Mouse (Mus musculus) hindbrain, embryonic 14.5 days (tissue): ENCODE measurements around the gene Pbx3. TPM values are rescaled to one million over a fixed set of nuclear protein-coding genes. Genes with fewer than 3 reads are reported as not detected.
A peak's percentile ranks its signal among the peaks of the same experiment; 100 is the strongest.

Source experiments
- ATAC-seq: fragments of 200-750 bp; cut with Nextera tagmentation; 2 replicates; pipeline ENCODE4 v1.8.0; 2017; ENCODE audit warnings: moderate number of reproducible peaks, mild to moderate bottlenecking, moderate TSS enrichment, moderate library complexity; ENCODE audit not compliant: low FRiP score
- DNase-seq: peaks from one replicate; pipeline ENCODE4 v3.0.0-alpha.2; 2015; ENCODE audit warnings: low spot score
- H3K27ac ChIP-seq: fragments of 300-500 bp; sonication (generic); 2 replicates; pipeline ENCODE4 v1.5.1; 2014; ENCODE audit warnings: mild to moderate bottlenecking, moderate library complexity
- H3K27me3 ChIP-seq: fragments of 300-500 bp; sonication (generic); 2 replicates; pipeline ENCODE4 v1.6.1; 2014; ENCODE audit warnings: mild to moderate bottlenecking, low read length, mixed read lengths; ENCODE audit not compliant: control insufficient read depth, insufficient read depth
- H3K36me3 ChIP-seq: fragments of 300-500 bp; sonication (generic); replicated peaks from 2 replicates; pipeline ENCODE4 v1.6.1; 2014; ENCODE audit not compliant: control insufficient read depth, insufficient read depth
- H3K4me1 ChIP-seq: fragments of 300-500 bp; sonication (generic); replicated peaks from 2 replicates; pipeline ENCODE4 v1.6.1; 2014; ENCODE audit warnings: antibody characterized with exemption, low read length, mixed read lengths; ENCODE audit not compliant: control insufficient read depth, insufficient read depth
- H3K4me2 ChIP-seq: fragments of 300-500 bp; sonication (generic); replicated peaks from 2 replicates; pipeline ENCODE4 v1.6.1; 2014; ENCODE audit warnings: mild to moderate bottlenecking, moderate library complexity
- H3K4me3 ChIP-seq: fragments of 300-500 bp; sonication (generic); replicated peaks from 2 replicates; pipeline ENCODE4 v1.5.1; 2014; ENCODE audit warnings: mild to moderate bottlenecking, low read length
- H3K9ac ChIP-seq: fragments of 300-500 bp; sonication (generic); 2 replicates; pipeline ENCODE4 v1.6.1; 2014
- H3K9me3 ChIP-seq: fragments of 300-500 bp; sonication (generic); 2 replicates; pipeline ENCODE4 v1.6.1; 2016; ENCODE audit warnings: low read length; ENCODE audit not compliant: control insufficient read depth
- WGBS: fragments of 180-500 bp; shearing (Covaris S2); extraction: QIAGEN DNeasy Blood & Tissue Kit; methylation state at CpG from one replicate; pipeline ENCODE4 v1.1.7; 2014; 5-methylcytosine and 5-hydroxymethylcytosine counted together
- polyA plus RNA-seq: library from polyadenylated mRNA; unstranded; fragments of >200 nt; fragmentation: Nextera tagmentation; extraction: Ambion mirVana; gene quantifications from 2 replicates; pipeline ENCODE4 v1.2.1, GENCODE M21; 2014

The Pbx3 gene
- polyA plus RNA-seq, result 156 and 167 TPM in 2 replicates

- Histone ChIP-seq H3K9me3 (no peaks in the 10 kb centered on the region), H3K9ac (peak within 1 kb of the TSS; percentile 99), H3K4me2 (peak within 1 kb of the TSS; percentile 75), H3K4me1 (peaks cover 10% of the 10 kb centered on the region), H3K36me3 (no peaks in the 10 kb centered on the region), H3K27me3 (no peaks in the 10 kb centered on the region), H3K27ac (peak within 1 kb of the TSS; percentile 99), H3K4me3 (peak within 1 kb of the TSS; percentile 95)
- ATAC-seq (peak; percentile 93), DNase-seq (peak; percentile 96)
- WGBS, result under 1% methylated on average over 78 of the region's 102 CpGs
Measured at GRCm38 (mm10) chr2:34372305-34373301, at the start of gene Pbx3. Pbx3 (minus strand) TSS chr2:34373142.

DNA sequence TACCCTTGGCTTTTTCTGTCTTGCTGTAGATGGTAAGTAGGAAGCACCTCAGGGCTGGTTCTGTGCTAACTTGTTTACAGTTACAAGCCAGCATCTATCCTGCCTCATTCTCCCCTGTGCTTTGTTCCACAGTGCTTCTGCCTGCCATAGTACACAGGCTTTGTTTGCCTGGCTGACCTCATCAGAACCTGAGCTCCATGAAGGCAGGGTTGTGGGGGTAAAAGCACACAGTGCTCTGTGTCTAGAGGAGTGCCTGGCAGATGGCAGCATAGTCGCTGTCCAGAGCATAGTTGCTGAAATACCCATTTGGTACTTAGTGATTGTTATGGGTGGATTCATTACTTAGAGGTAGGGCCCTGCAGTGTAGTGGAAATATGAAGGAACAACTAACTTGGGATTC is 47.3 kb upstream of the Pbx3 start:
- ATAC-seq (no peak), DNase-seq (no peak)
- no peak overlapping the region for H3K4me2 ChIP-seq
- H3K4me3 ChIP-seq, result no peak overlapping the region
- H3K4me1 ChIP-seq, result no peaks in the 10 kb centered on the region
- H3K9me3 ChIP-seq, result no peaks in the 10 kb centered on the region
- no peaks in the 10 kb centered on the region for H3K27me3 ChIP-seq
- peaks cover 26% of the 10 kb centered on the region for H3K36me3 ChIP-seq
- H3K9ac ChIP-seq, result no peak overlapping the region
- H3K27ac ChIP-seq, result no peak overlapping the region
- 66% methylated on average over 1 of the region's 1 CpGs for WGBS

GRCm38 (mm10) chr2:34409741-34410340 is 36.9 kb upstream of the Pbx3 start:
- H3K9me3 ChIP-seq, result no peaks in the 10 kb centered on the region
- H3K9ac ChIP-seq, result no peak overlapping the region
- ATAC-seq, result no peak
- no peak overlapping the region for H3K27ac ChIP-seq
- WGBS, result 89% methylated on average over 5 of the region's 5 CpGs
- DNase-seq, result no peak
- H3K27me3 ChIP-seq, result no peaks in the 10 kb centered on the region
- H3K36me3 ChIP-seq, result no peaks in the 10 kb centered on the region
- peaks cover 17% of the 10 kb centered on the region for H3K4me1 ChIP-seq
- H3K4me2 ChIP-seq, result no peak overlapping the region
- H3K4me3 ChIP-seq, result no peak overlapping the region

- Histone ChIP-seq H3K36me3 (no peaks in the 10 kb centered on the region), H3K9me3 (no peaks in the 10 kb centered on the region), H3K27me3 (no peaks in the 10 kb centered on the region), H3K4me1 (peaks cover 17% of the 10 kb centered on the region), H3K9ac (no peak overlapping the region), H3K27ac (no peak overlapping the region), H3K4me2 (no peak overlapping the region), H3K4me3 (no peak overlapping the region)
- no peak for ATAC-seq
- WGBS, result 93% methylated on average over 10 of the region's 10 CpGs
- DNase-seq, result no peak
Measured at GRCm38 (mm10) chr2:34408341-34408740, 35.4 kb upstream of the Pbx3 start.

- DNase-seq, result no peak
Measured at GRCm38 (mm10) chr2:34407596-34407995, 34.7 kb upstream of the Pbx3 start.

DNA sequence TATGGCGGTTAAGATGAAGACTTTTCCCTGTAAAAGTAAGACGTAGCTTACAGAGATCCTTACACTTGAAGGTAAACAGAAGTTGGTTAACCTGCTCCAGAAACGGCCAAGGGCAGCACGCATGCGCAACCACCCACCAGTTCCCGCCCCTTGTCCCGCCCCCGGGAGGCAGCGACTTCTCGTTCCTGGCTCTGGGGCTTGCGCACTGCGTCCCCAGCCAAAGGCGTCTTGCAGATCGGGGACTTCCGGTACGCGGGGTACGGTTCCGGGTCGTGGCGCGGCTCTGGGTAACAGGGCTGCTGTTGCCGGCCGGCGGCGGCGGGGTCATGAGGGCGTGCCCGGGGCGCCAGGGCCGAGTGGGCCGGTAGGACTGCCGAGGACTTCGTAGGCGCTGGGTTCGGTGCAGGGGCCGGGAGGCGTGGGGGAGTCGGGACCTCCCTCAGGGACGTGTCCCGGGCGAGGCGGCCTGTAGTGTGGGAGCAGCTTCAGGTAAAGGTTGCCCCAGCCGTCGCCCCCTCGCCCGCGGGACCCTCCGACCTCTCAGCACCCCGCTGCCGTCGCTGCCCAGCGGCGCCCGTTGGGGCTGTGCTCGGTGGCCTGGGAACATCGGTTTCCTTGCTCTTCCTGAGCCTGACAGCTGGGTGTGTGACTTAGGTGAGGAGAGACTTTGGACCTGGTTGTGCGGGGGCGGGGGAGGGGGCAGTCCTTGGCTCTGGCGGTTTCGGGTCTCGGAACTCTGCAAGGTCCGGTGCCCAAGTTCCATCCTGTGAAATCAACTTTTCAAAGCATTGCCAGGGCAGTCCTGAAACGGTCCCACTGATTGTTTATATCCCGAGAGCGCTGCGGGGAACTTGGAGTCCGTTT is 33.9 kb upstream of the Pbx3 start, which contains the start of gene Mapkap1:
Gene Mapkap1, plus strand, starts transcription at position 171 of the 864 bp plus-strand sequence.
- Histone ChIP-seq H3K4me1 (peaks cover 17% of the 10 kb centered on the region), H3K9ac (peak within 1 kb of the TSS; percentile 88), H3K27ac (0 out of 2 replicates have a peak within 1 kb of the TSS, but pooled peaks have one; percentile 1), H3K27me3 (no peaks in the 10 kb centered on the region), H3K9me3 (no peaks in the 10 kb centered on the region), H3K36me3 (no peaks in the 10 kb centered on the region), H3K4me2 (peak within 1 kb of the TSS; percentile 82), H3K4me3 (peak within 1 kb of the TSS; percentile 83)
- ATAC-seq, result peak; percentile 98
- DNase-seq, result peak; percentile 96
- whole genome bisulfite sequencing, result under 1% methylated on average over 62 of the region's 68 CpGs

More at GRCm38 (mm10) chr2:34407596-34407995, 34.7 kb upstream of the Pbx3 start:
- H3K4me2 ChIP-seq, result peak overlapping the region; percentile 82
- no peaks in the 10 kb centered on the region for H3K9me3 ChIP-seq
- 33% methylated on average over 7 of the region's 7 CpGs for WGBS
- H3K27me3 ChIP-seq, result no peaks in the 10 kb centered on the region
- peaks cover 17% of the 10 kb centered on the region for H3K4me1 ChIP-seq
- no peaks in the 10 kb centered on the region for H3K36me3 ChIP-seq
- no peak for ATAC-seq
- peak overlapping the region; percentile 83 for H3K4me3 ChIP-seq
- no peak overlapping the region for H3K27ac ChIP-seq
- H3K9ac ChIP-seq, result peak overlapping the region; percentile 88

DNA sequence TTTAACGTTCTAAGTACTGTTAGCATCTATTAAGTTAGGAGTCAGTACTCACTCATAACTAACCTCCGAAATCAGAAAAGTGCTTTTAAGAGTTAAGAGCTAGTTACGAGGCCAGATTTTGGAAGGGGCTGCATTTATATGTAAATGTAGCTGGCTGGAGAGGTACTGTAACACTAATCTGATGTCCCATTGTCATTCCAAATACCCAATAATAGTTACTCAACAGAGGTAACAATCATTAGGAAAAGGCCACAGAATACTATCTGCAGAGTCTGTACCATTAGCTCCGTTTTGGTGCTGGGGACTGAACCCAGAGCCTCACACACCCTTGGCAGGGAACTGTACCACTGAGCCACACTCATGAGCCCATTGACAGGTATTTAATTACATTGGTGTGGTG is 26.6 kb upstream of the Pbx3 start:
- no peak for ATAC-seq

GRCm38 (mm10) chr2:34378930-34379329 is 6.0 kb upstream of the Pbx3 start:
- no peaks in the 10 kb centered on the region for H3K9me3 ChIP-seq
- H3K36me3 ChIP-seq, result no peaks in the 10 kb centered on the region
- no peak overlapping the region for H3K27ac ChIP-seq
- no peak overlapping the region for H3K9ac ChIP-seq
- H3K27me3 ChIP-seq, result no peaks in the 10 kb centered on the region
- H3K4me2 ChIP-seq, result no peak overlapping the region
- no peaks in the 10 kb centered on the region for H3K4me1 ChIP-seq
- ATAC-seq, result no peak
- H3K4me3 ChIP-seq, result no peak overlapping the region
- no peak for DNase-seq
- WGBS, result 91% methylated on average over 2 of the region's 2 CpGs

More for the DNA sequence above, 26.6 kb upstream of the Pbx3 start:
- H3K27me3 ChIP-seq, result no peaks in the 10 kb centered on the region
- H3K9ac ChIP-seq, result no peak overlapping the region
- H3K27ac ChIP-seq, result no peak overlapping the region
- H3K9me3 ChIP-seq, result no peaks in the 10 kb centered on the region
- 48% methylated on average over 4 of the region's 4 CpGs for WGBS
- no peaks in the 10 kb centered on the region for H3K36me3 ChIP-seq
- H3K4me3 ChIP-seq, result no peak overlapping the region
- H3K4me2 ChIP-seq, result no peak overlapping the region
- no peak for DNase-seq
- H3K4me1 ChIP-seq, result no peaks in the 10 kb centered on the region
